Mouse (Mus musculus): ENCODE results near the gene Fgfr2. TPM values are rescaled to one million over a fixed set of nuclear protein-coding genes. Genes with fewer than 3 reads are reported as not detected.

The Fgfr2 gene
- polyA plus RNA-seq, 1 experiment from 2014 or later, result 104 TPM

DNA sequence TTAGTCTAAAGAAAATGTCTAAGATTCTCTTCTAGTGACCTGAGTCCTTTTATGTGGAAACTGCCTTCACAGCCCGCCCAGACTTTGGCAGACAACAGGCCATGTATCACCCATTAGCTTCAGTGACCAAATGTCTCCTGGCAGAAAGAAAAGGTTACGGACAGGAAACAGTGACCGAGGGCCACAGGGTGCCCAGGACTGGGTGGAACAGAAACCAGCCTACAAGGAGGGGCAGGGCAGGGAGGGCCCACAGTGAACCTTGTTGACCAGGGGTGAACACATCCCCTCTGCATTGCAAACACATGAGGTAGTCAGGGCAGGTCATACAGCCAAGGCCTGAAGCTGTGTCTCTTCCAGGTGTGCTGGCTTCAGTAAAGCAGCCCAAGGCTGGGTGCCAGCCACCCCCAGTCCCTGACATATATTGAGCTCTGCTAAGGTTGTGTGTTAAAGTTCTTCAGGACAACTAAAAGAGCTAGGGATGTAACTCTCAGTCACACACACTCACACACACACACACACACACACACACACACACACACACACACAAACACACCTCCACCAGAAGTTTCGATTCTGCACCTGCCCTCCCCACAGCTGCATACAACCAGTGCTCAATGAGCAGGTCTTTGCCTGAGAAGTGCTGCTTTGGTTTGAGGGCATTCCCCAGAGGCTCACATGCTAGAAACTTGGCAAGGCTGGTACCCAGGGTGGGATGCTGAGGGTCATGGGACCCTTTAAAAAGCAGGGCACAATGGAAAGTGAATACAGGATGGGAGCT, 855.2 kb downstream of the Fgfr2 start:
- 0 out of 2 replicates have a peak, but pooled peaks have one; percentile 18 for ATAC-seq (ENCODE audit: insufficient read depth, low FRiP score, low read depth)
- H3K27ac ChIP-seq, result no peak overlapping the region
- H3K9me3 ChIP-seq, result no peaks in the 10 kb centered on the region
- no peak overlapping the region for H3K4me3 ChIP-seq (replicated peaks)
- no peaks in the 10 kb centered on the region for H3K27me3 ChIP-seq (replicated peaks)
- no peak overlapping the region for H3K9ac ChIP-seq
- 82% methylated on average over 4 of the region's 4 CpGs for WGBS
- H3K4me1 ChIP-seq, result no peaks in the 10 kb centered on the region
- H3K36me3 ChIP-seq, result peaks cover 11% of the 10 kb centered on the region; the same call in 1 of the 2 replicates
- H3K4me2 ChIP-seq, result no peak overlapping the region

DNA sequence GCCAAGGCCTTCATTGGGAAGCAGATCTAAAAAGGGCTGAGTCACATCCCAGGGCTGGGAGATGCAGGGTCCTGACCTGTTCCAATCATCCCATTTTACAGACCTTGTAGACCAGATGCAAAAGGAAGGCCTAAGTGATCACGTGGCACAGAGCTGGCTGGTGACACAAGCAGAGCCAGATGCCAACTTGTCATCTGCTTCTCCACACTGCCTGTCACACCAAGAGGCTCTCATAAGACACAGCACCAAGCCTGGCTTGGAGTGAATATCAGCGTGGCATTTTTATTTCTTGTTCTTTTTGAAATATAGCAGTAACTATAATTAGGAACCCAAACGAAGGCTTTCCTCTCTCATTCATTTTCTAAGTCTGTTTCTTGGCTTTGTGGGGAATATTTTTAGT, 858.4 kb downstream of the Fgfr2 start:
- H3K36me3 ChIP-seq, result peaks cover 17% of the 10 kb centered on the region
- no peaks in the 10 kb centered on the region for H3K9me3 ChIP-seq
- no peak overlapping the region for H3K27ac ChIP-seq
- no peak overlapping the region for H3K9ac ChIP-seq
- WGBS, result 78% methylated on average over 3 of the region's 3 CpGs
- no peaks in the 10 kb centered on the region for H3K27me3 ChIP-seq (replicated peaks)
- H3K4me3 ChIP-seq (replicated peaks), result no peak overlapping the region
- 0 out of 2 replicates have a peak, but pooled peaks cover 3% of the 10 kb centered on the region for H3K4me1 ChIP-seq
- ATAC-seq (ENCODE audit: insufficient read depth, low FRiP score, low read depth), result no peak
- no peak overlapping the region for H3K4me2 ChIP-seq

DNA sequence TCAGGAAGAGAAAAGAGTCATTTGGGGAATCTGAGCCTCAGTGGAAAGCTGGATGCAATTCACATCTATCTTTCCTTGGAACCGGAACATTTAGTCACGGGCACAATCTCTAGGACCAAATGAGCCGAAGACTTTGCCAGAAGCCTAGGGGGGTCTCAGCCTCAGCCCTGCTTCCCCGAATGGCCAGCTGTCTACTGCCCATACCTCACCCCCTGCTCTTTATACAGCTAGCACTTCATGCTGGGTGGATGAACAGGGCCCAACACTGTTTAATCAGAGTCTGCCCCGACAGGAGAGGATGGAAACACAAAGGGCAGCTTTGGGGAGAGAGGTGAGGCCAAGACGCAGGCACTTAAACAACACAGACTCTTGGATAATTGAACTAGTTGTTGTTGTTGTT, 860.0 kb downstream of the Fgfr2 start:
- H3K36me3 ChIP-seq, result peaks cover 14% of the 10 kb centered on the region

DNA sequence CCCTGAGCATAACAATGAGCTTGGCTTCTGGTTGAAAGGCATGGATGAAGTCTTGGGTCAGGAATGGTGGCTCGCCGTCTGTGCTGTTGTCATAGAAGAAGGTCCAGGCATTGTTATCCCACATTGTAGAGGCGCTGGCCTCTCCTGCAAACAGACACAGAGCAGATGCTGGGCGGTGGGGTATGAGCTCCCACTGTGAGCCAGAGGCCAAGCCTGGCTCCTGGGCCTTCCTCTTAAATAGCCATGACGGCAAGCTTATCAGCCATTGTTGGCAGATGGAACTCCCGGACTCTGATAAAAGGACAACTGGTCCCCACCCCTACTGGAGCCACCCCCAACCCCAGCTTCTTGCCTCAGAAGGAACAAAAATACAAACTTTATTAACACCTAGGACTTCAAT, 860.5 kb downstream of the Fgfr2 start:
- H3K4me3 ChIP-seq (replicated peaks), result no peak overlapping the region
- no peaks in the 10 kb centered on the region for H3K27me3 ChIP-seq (replicated peaks)
- H3K9ac ChIP-seq, result no peak overlapping the region
- no peaks in the 10 kb centered on the region for H3K9me3 ChIP-seq
- H3K4me1 ChIP-seq, result peaks cover 11% of the 10 kb centered on the region; the same call in 1 of the 2 replicates
- ATAC-seq (ENCODE audit: insufficient read depth, low FRiP score, low read depth), result no peak
- H3K4me2 ChIP-seq, result no peak overlapping the region
- H3K36me3 ChIP-seq, result peaks cover 14% of the 10 kb centered on the region
- peak overlapping the region; percentile 51; the same call in 1 of the 2 replicates for H3K27ac ChIP-seq
- WGBS, result 60% methylated on average over 6 of the region's 6 CpGs

More for the DNA sequence above, 860.0 kb downstream of the Fgfr2 start:
- WGBS, result 71% methylated on average over 6 of the region's 6 CpGs
- H3K27ac ChIP-seq, result peak overlapping the region; percentile 51; the same call in 1 of the 2 replicates
- ATAC-seq (ENCODE audit: insufficient read depth, low FRiP score, low read depth), result no peak
- H3K9me3 ChIP-seq, result no peaks in the 10 kb centered on the region
- no peak overlapping the region for H3K4me3 ChIP-seq (replicated peaks)
- peaks cover 11% of the 10 kb centered on the region; the same call in 1 of the 2 replicates for H3K4me1 ChIP-seq
- no peak overlapping the region for H3K4me2 ChIP-seq
- H3K27me3 ChIP-seq (replicated peaks), result no peaks in the 10 kb centered on the region
- no peak overlapping the region for H3K9ac ChIP-seq

DNA sequence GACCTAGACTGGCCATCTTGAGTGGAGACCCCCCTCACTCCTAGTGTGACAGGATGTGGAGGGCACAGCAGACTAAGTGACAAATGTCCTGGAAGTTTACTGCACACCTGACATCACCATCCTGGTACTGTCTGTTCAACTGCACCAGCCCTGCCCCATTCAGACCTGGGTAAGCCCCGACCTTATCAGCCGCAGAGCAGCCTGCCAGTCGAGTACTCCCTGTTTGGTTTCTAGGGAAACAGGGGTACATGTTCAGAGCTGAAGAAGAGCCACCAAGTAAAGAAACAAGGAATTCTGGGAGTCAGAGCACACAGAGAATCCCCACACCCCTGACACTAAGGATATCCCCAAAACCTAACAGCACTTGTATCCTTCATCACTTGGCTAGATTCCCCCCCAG, 861.3 kb downstream of the Fgfr2 start:
- Histone ChIP-seq H3K27me3 (replicated peaks) (no peaks in the 10 kb centered on the region), H3K9me3 (no peaks in the 10 kb centered on the region), H3K27ac (no peak overlapping the region), H3K4me2 (no peak overlapping the region), H3K4me3 (replicated peaks) (no peak overlapping the region), H3K36me3 (peaks cover 14% of the 10 kb centered on the region), H3K9ac (no peak overlapping the region), H3K4me1 (peaks cover 11% of the 10 kb centered on the region; the same call in 1 of the 2 replicates)
- peak; percentile 33; the same call in 1 of the 2 replicates for ATAC-seq (ENCODE audit: insufficient read depth, low FRiP score, low read depth)
- WGBS, result 50% methylated on average over 3 of the region's 3 CpGs

DNA sequence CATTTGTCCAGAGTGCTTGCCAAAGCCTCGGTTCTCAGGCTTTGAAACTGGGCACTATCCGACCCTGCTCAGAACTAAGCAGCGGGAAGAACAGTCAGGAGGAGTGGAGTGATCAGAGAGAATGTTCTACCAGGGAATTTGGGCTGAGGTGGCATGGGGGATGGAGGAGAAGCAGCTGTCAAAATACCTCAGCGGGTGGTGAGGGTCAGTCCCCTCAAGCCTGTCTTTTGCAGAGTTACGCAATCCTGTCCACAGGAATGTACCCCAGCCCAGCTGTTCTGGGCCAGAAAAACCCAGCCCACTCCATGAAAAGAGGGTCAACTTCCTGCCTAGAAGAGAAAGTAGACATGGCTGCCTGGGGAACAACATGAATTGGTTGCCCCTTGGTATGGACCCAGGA, 862.5 kb downstream of the Fgfr2 start:
- H3K4me1 ChIP-seq, result peaks cover 11% of the 10 kb centered on the region; the same call in 1 of the 2 replicates
- H3K9me3 ChIP-seq, result no peaks in the 10 kb centered on the region
- WGBS, result 62% methylated on average over 5 of the region's 5 CpGs
- ATAC-seq (ENCODE audit: insufficient read depth, low FRiP score, low read depth), result no peak
- H3K9ac ChIP-seq, result no peak overlapping the region
- H3K27ac ChIP-seq, result no peak overlapping the region
- H3K4me3 ChIP-seq (replicated peaks), result no peak overlapping the region
- peaks cover 9% of the 10 kb centered on the region; the same call in 1 of the 2 replicates for H3K36me3 ChIP-seq
- no peak overlapping the region for H3K4me2 ChIP-seq
- no peaks in the 10 kb centered on the region for H3K27me3 ChIP-seq (replicated peaks)

DNA sequence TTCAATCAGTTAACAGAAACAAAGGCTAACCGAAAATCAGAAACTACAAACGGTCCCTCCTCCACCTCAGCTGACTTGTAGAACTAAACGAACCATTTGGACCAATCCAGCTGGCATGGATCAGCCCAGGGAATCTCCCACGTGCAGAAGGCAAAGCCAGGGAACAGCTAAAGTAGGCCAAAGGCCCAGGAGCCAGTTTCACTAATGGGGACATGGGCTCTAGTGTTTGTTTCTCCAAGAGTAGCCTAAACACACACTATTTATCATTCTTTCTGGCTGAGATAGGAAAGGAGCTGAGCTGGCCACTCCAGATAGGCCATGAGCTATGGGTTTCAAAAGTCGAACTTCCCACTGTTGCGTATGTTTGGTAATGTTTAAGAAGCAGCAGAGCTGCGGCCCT, 864.3 kb downstream of the Fgfr2 start:
- H3K27ac ChIP-seq, result peak overlapping the region; percentile 67
- H3K4me1 ChIP-seq, result peaks cover 11% of the 10 kb centered on the region; the same call in 1 of the 2 replicates
- 32% methylated on average over 7 of the region's 7 CpGs for WGBS
- ATAC-seq (ENCODE audit: insufficient read depth, low FRiP score, low read depth), result peak; percentile 60; the same call in 1 of the 2 replicates
- no peak overlapping the region for H3K4me3 ChIP-seq (replicated peaks)
- no peaks in the 10 kb centered on the region for H3K9me3 ChIP-seq
- no peak overlapping the region for H3K4me2 ChIP-seq
- peaks cover 6% of the 10 kb centered on the region; the same call in 1 of the 2 replicates for H3K36me3 ChIP-seq
- H3K27me3 ChIP-seq (replicated peaks), result no peaks in the 10 kb centered on the region
- H3K9ac ChIP-seq, result no peak overlapping the region

DNA sequence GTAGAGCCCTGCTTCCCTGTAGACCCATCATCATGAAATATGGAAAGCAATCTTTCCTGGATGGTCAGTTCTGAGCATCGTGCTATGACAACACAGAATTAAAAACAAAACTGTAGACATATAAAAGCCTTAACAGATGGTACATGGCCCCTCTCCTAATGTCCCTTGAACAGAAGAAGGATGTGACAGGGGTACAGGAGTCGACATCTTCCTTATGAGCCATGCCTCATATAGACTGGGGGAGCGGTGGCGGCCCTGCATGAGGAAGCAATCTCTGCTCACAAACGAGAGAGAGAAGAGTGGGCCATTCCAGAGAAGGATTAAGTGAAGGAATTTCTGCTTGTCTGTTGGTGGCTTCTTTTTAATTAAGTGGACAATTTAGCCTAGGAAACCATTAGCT, 864.9 kb downstream of the Fgfr2 start:
- H3K27me3 ChIP-seq (replicated peaks), result no peaks in the 10 kb centered on the region
- no peak overlapping the region for H3K9ac ChIP-seq
- peak overlapping the region; percentile 42; the same call in 1 of the 2 replicates for H3K27ac ChIP-seq
- H3K36me3 ChIP-seq, result peaks cover 6% of the 10 kb centered on the region; the same call in 1 of the 2 replicates
- WGBS, result 52% methylated on average over 5 of the region's 5 CpGs
- no peak overlapping the region for H3K4me2 ChIP-seq
- H3K4me3 ChIP-seq (replicated peaks), result no peak overlapping the region
- no peak for ATAC-seq (ENCODE audit: insufficient read depth, low FRiP score, low read depth)
- peaks cover 11% of the 10 kb centered on the region; the same call in 1 of the 2 replicates for H3K4me1 ChIP-seq
- H3K9me3 ChIP-seq, result no peaks in the 10 kb centered on the region

DNA sequence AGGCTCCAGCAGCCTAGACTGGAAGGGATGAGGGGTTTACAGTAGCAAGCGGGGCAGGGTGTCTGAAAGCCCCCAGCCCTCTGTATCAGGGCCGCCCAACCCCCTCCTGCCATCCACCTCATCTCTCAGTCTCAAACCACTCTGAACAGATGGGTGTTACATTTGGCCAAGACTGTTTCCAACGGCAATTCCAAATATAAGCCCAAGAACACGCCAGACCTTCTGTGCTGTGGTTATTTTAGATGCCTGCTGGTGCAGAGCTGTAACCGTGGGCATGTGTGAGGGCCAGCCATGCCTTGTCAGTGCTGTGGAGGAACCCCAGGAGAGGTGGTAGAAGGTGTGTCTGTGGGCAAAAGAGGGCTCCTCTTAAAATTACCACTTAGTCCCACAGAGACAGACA, 869.6 kb downstream of the Fgfr2 start:
- 82% methylated on average over 5 of the region's 5 CpGs for WGBS
- Histone ChIP-seq H3K9me3 (no peaks in the 10 kb centered on the region), H3K36me3 (no peaks in the 10 kb centered on the region), H3K4me1 (peaks cover 5% of the 10 kb centered on the region; the same call in 1 of the 2 replicates), H3K9ac (no peak overlapping the region), H3K4me3 (replicated peaks) (no peak overlapping the region), H3K4me2 (no peak overlapping the region), H3K27me3 (replicated peaks) (no peaks in the 10 kb centered on the region), H3K27ac (no peak overlapping the region)
- ATAC-seq (ENCODE audit: insufficient read depth, low FRiP score, low read depth), result no peak

DNA sequence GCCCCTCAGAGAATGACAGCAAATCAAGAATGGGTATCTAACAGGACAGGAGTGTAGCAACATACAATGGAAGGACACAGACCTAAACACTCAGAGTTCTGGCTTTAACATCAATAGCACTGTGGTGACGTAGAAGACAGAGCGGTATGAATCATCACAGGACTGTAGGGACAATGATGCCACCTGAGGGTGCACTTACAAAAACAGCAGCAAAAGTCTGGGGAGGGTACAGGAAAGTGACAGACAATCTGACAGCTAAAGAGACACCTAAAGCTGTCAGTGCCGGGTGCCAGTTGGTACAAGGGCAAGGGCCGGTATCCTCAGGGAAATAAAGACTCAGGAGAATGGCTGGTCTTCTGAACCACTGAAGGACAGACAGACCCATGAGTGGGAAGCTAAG, 870.1 kb downstream of the Fgfr2 start:
- H3K4me1 ChIP-seq, result peaks cover 7% of the 10 kb centered on the region; the same call in 1 of the 2 replicates
- H3K27ac ChIP-seq, result no peak overlapping the region
- H3K4me3 ChIP-seq (replicated peaks), result no peak overlapping the region
- no peak for ATAC-seq (ENCODE audit: insufficient read depth, low FRiP score, low read depth)
- no peak overlapping the region for H3K9ac ChIP-seq
- 92% methylated on average over 4 of the region's 4 CpGs for WGBS
- H3K9me3 ChIP-seq, result no peaks in the 10 kb centered on the region
- H3K4me2 ChIP-seq, result no peak overlapping the region
- no peaks in the 10 kb centered on the region for H3K36me3 ChIP-seq
- no peaks in the 10 kb centered on the region for H3K27me3 ChIP-seq (replicated peaks)

DNA sequence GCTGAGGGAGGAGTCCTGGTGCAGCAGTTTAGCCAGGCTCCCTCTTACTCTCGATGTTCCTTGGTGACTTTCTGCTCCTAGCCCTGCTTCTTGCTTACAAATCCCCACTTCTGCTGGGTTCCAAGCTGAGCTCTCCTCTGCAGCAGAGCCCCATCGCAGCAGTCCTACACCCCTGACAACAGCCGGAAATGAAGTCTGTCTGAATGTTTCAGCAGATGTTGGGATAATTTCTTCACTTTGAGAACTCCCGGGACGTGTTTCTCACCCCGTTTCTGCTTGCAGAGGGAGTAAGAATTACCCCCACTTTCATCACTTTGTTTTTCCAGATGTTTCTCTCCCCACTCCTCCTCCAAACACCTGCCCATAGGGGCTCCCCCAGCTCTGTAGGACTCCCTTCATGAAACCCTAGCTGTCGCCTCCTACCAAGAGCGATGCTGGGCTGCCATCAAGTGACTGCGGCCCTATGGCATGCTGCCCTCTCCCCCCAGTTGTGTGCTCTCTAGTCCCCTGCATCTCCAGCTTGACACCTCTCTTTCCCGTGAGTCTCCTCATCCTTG, 873.5 kb downstream of the Fgfr2 start:
- Histone ChIP-seq H3K27ac (no peak overlapping the region), H3K9me3 (no peaks in the 10 kb centered on the region), H3K9ac (no peak overlapping the region), H3K4me2 (no peak overlapping the region), H3K27me3 (replicated peaks) (no peaks in the 10 kb centered on the region), H3K4me1 (peaks cover 12% of the 10 kb centered on the region), H3K4me3 (replicated peaks) (no peak overlapping the region), H3K36me3 (peaks cover 12% of the 10 kb centered on the region; the same call in 1 of the 2 replicates)
- no peak for ATAC-seq (ENCODE audit: insufficient read depth, low FRiP score, low read depth)
- WGBS, result 58% methylated on average over 10 of the region's 10 CpGs

DNA sequence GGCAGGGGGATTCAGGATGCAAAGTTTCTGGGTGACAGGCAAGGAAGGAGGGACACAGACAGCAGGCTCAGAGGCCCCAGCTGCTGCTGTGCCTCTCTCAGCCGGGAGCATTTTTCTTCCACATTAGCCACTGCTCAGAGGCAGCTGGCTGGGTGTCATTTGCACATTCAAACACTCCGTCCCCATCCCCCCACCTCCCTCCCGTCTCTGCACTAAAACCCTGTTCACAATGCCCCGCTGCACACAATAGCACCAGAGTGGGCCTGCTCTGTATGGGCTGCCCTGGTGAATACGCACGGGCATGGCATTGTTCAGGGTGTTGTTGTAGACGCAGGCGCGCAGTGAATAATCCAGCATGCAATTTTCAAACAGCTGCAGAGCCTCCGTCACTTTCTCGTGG, 875.6 kb downstream of the Fgfr2 start:
- Histone ChIP-seq H3K36me3 (peaks cover 14% of the 10 kb centered on the region; the same call in 1 of the 2 replicates), H3K27ac (0 out of 2 replicates have a peak overlapping the region, but pooled peaks have one; percentile 21), H3K27me3 (replicated peaks) (no peaks in the 10 kb centered on the region), H3K4me3 (replicated peaks) (no peak overlapping the region), H3K4me2 (no peak overlapping the region), H3K9me3 (no peaks in the 10 kb centered on the region), H3K4me1 (peaks cover 16% of the 10 kb centered on the region), H3K9ac (no peak overlapping the region)
- peak; percentile 41; the same call in 1 of the 2 replicates for ATAC-seq (ENCODE audit: insufficient read depth, low FRiP score, low read depth)
- WGBS, result 26% methylated on average over 11 of the region's 11 CpGs
